Mouse (Mus musculus): ENCODE measurements around the gene Akap2.

GRCm38 (mm10) chr4:57769007-57769406, 51.5 kb downstream of the Akap2 start:
- TF ChIP-seq POLR2A (IDR thresholded peaks at IDR 0.05; ENCODE audit: insufficient read depth, low read depth, low read length): no peak
- no peak for TF ChIP-seq CTCF (IDR thresholded peaks at IDR 0.05; ENCODE audit: insufficient read depth, low read depth, low read length)
